Mouse (Mus musculus) hindbrain, embryonic 16.5 days (tissue): ENCODE measurements around the gene Mrtfa. TPM values are rescaled to one million over a fixed set of nuclear protein-coding genes. Genes with fewer than 3 reads are reported as not detected.

Experiments used
- ATAC-seq: fragments of 200-750 bp; cut with Nextera tagmentation; 2 replicates; pipeline ENCODE4 v1.8.0; 2017; ENCODE audit warnings: moderate TSS enrichment, moderate library complexity
- H3K27ac ChIP-seq: fragments of 300-500 bp; sonication (generic); 2 replicates; pipeline ENCODE4 v1.5.1; 2014; ENCODE audit warnings: low read depth, mild to moderate bottlenecking, control low read depth, low read length, moderate library complexity
- H3K27me3 ChIP-seq: fragments of 300-500 bp; sonication (generic); replicated peaks from 2 replicates; pipeline ENCODE4 v1.6.1; 2014; ENCODE audit warnings: low read length; ENCODE audit not compliant: control insufficient read depth, insufficient read depth
- H3K36me3 ChIP-seq: fragments of 300-500 bp; sonication (generic); 2 replicates; pipeline ENCODE4 v1.6.1; 2014; ENCODE audit warnings: mild to moderate bottlenecking, low read length, moderate library complexity, mixed read lengths; ENCODE audit not compliant: control insufficient read depth, insufficient read depth
- H3K4me1 ChIP-seq: fragments of 300-500 bp; sonication (generic); 2 replicates; pipeline ENCODE4 v1.6.1; 2014; ENCODE audit warnings: low read depth, low read length; ENCODE audit not compliant: control insufficient read depth, insufficient read depth
- H3K4me2 ChIP-seq: fragments of 300-500 bp; sonication (generic); 2 replicates; pipeline ENCODE4 v1.6.1; 2014; ENCODE audit warnings: mild to moderate bottlenecking, low read length, control low read depth, moderate library complexity
- H3K4me3 ChIP-seq: fragments of 300-500 bp; sonication (generic); 2 replicates; pipeline ENCODE4 v1.5.1; 2014; ENCODE audit warnings: mild to moderate bottlenecking, low read length, control low read depth, moderate library complexity
- H3K9ac ChIP-seq: fragments of 300-500 bp; sonication (generic); 2 replicates; pipeline ENCODE4 v1.6.1; 2014; ENCODE audit warnings: low read depth, mild to moderate bottlenecking, control low read depth, low read length, moderate library complexity
- H3K9me3 ChIP-seq: fragments of 300-500 bp; sonication (generic); 2 replicates; pipeline ENCODE4 v1.6.1; 2014; ENCODE audit warnings: mild to moderate bottlenecking, low read length, moderate library complexity; ENCODE audit not compliant: control insufficient read depth
- WGBS: fragments of 180-500 bp; shearing (Covaris S2); extraction: QIAGEN DNeasy Blood & Tissue Kit; methylation state at CpG from one replicate; pipeline ENCODE4 v1.1.7; 2014; 5-methylcytosine and 5-hydroxymethylcytosine counted together
- polyA plus RNA-seq: library from polyadenylated mRNA; unstranded; fragments of >200 nt; fragmentation: Nextera tagmentation; extraction: Ambion mirVana; gene quantifications from 2 replicates; pipeline ENCODE4 v1.2.1, GENCODE M21; 2015

Gene Mrtfa
- 24.1 and 28.2 TPM in 2 replicates for polyA plus RNA-seq

GRCm38 (mm10) chr15:81190630-81191178 is at the start of gene Mrtfa:
Gene Mrtfa (minus strand): TSS chr15:81190757.
- H3K4me2 ChIP-seq = peak within 1 kb of the TSS; percentile 74
- H3K9me3 ChIP-seq = no peaks in the 10 kb centered on the region
- H3K27me3 ChIP-seq = no peaks in the 10 kb centered on the region
- H3K9ac ChIP-seq = peak within 1 kb of the TSS; percentile 94
- peaks cover 14% of the 10 kb centered on the region for H3K4me1 ChIP-seq
- H3K36me3 ChIP-seq = no peaks in the 10 kb centered on the region
- WGBS = 0% methylated on average over 28 of the region's 48 CpGs
- peak; percentile 99 for ATAC-seq
- peak within 1 kb of the TSS; percentile 86 for H3K4me3 ChIP-seq
- H3K27ac ChIP-seq = peak within 1 kb of the TSS; percentile 87

GRCm38 (mm10) chr15:81239794-81240343 is 49.3 kb upstream of the Mrtfa start:
- Histone ChIP-seq H3K27me3 (no peaks in the 10 kb centered on the region), H3K27ac (no peak overlapping the region), H3K4me2 (no peak overlapping the region), H3K4me1 (peaks cover 2% of the 10 kb centered on the region; the same call in 1 of the 2 replicates), H3K36me3 (no peaks in the 10 kb centered on the region; the same call in 1 of the 2 replicates), H3K4me3 (no peak overlapping the region), H3K9ac (no peak overlapping the region), H3K9me3 (0 out of 2 replicates have a peak, but pooled peaks cover 4% of the 10 kb centered on the region)
- ATAC-seq = no peak
- 68% methylated on average over 13 of the region's 13 CpGs for whole genome bisulfite sequencing

- no peak overlapping the region for H3K27ac ChIP-seq
- no peaks in the 10 kb centered on the region for H3K27me3 ChIP-seq
- H3K36me3 ChIP-seq = no peaks in the 10 kb centered on the region; the same call in 1 of the 2 replicates
- H3K9ac ChIP-seq = no peak overlapping the region
- ATAC-seq = no peak
- H3K4me1 ChIP-seq = peaks cover 2% of the 10 kb centered on the region; the same call in 1 of the 2 replicates
- no peak overlapping the region for H3K4me3 ChIP-seq
- H3K9me3 ChIP-seq = no peaks in the 10 kb centered on the region
- no peak overlapping the region for H3K4me2 ChIP-seq
- 40% methylated on average over 6 of the region's 7 CpGs for WGBS
Observed at GRCm38 (mm10) chr15:81239261-81239660, 48.7 kb upstream of the Mrtfa start.

- H3K27me3 ChIP-seq = no peaks in the 10 kb centered on the region
- no peak overlapping the region for H3K4me3 ChIP-seq
- no peak overlapping the region for H3K4me2 ChIP-seq
- no peak overlapping the region for H3K9ac ChIP-seq
- no peak overlapping the region for H3K27ac ChIP-seq
- H3K9me3 ChIP-seq = no peaks in the 10 kb centered on the region
- no peak for ATAC-seq
- H3K4me1 ChIP-seq = peaks cover 2% of the 10 kb centered on the region; the same call in 1 of the 2 replicates
- WGBS = 92% methylated on average over 18 of the region's 18 CpGs
- H3K36me3 ChIP-seq = no peaks in the 10 kb centered on the region; the same call in 1 of the 2 replicates
Observed at GRCm38 (mm10) chr15:81237471-81237870, 46.9 kb upstream of the Mrtfa start.

GRCm38 (mm10) chr15:81236062-81236461 is 45.5 kb upstream of the Mrtfa start:
- Histone ChIP-seq H3K36me3 (no peaks in the 10 kb centered on the region; the same call in 1 of the 2 replicates), H3K4me3 (peak overlapping the region; percentile 48), H3K9me3 (no peaks in the 10 kb centered on the region), H3K27me3 (no peaks in the 10 kb centered on the region), H3K4me1 (peaks cover 2% of the 10 kb centered on the region; the same call in 1 of the 2 replicates), H3K27ac (no peak overlapping the region), H3K4me2 (peak overlapping the region; percentile 66), H3K9ac (peak overlapping the region; percentile 65)
- 0 out of 2 replicates have a peak, but pooled peaks have one; percentile 16 for ATAC-seq
- 4% methylated on average over 8 of the region's 8 CpGs for whole genome bisulfite sequencing

GRCm38 (mm10) chr15:81235086-81235920 is 44.7 kb upstream of the Mrtfa start, which contains the start of gene Mchr1:
Gene Mchr1 (plus strand): TSS chr15:81235499.
- Histone ChIP-seq H3K27ac (peak within 1 kb of the TSS; percentile 52), H3K9me3 (no peaks in the 10 kb centered on the region), H3K36me3 (no peaks in the 10 kb centered on the region; the same call in 1 of the 2 replicates), H3K4me2 (peak within 1 kb of the TSS; percentile 66), H3K4me3 (peak within 1 kb of the TSS; percentile 48), H3K9ac (peak within 1 kb of the TSS; percentile 65), H3K27me3 (no peaks in the 10 kb centered on the region), H3K4me1 (peaks cover 2% of the 10 kb centered on the region; the same call in 1 of the 2 replicates)
- WGBS = under 1% methylated on average over 25 of the region's 25 CpGs
- ATAC-seq = peak; percentile 94

- Histone ChIP-seq H3K27me3 (no peaks in the 10 kb centered on the region), H3K4me3 (no peak overlapping the region), H3K9ac (no peak overlapping the region), H3K36me3 (no peaks in the 10 kb centered on the region), H3K4me2 (no peak overlapping the region), H3K4me1 (peaks cover under 1% of the 10 kb centered on the region; the same call in 1 of the 2 replicates), H3K9me3 (no peaks in the 10 kb centered on the region), H3K27ac (no peak overlapping the region)
- no peak for ATAC-seq
- 82% methylated on average over 7 of the region's 7 CpGs for WGBS
Observed at GRCm38 (mm10) chr15:81231325-81231724, 40.8 kb upstream of the Mrtfa start.

- Histone ChIP-seq H3K4me2 (no peak overlapping the region), H3K36me3 (no peaks in the 10 kb centered on the region), H3K9ac (no peak overlapping the region), H3K4me3 (no peak overlapping the region), H3K27me3 (no peaks in the 10 kb centered on the region), H3K4me1 (no peaks in the 10 kb centered on the region), H3K27ac (no peak overlapping the region), H3K9me3 (no peaks in the 10 kb centered on the region)
- WGBS = 75% methylated on average over 3 of the region's 3 CpGs
- ATAC-seq = no peak
Observed at GRCm38 (mm10) chr15:81229791-81230190, 39.2 kb upstream of the Mrtfa start.

GRCm38 (mm10) chr15:81228258-81228657 is 37.7 kb upstream of the Mrtfa start:
- Histone ChIP-seq H3K9ac (no peak overlapping the region), H3K9me3 (no peaks in the 10 kb centered on the region), H3K4me1 (no peaks in the 10 kb centered on the region), H3K27ac (no peak overlapping the region), H3K36me3 (no peaks in the 10 kb centered on the region), H3K4me3 (no peak overlapping the region), H3K27me3 (no peaks in the 10 kb centered on the region), H3K4me2 (no peak overlapping the region)
- 95% methylated on average over 3 of the region's 3 CpGs for WGBS
- ATAC-seq = no peak
